Mouse (Mus musculus): ENCODE measurements around the gene Stmn3. TPM values are rescaled to one million over a fixed set of nuclear protein-coding genes. Genes with fewer than 3 reads are reported as not detected.

Gene Stmn3
- total RNA-seq (2012; rRNA removed): not detected in 2 replicates
- polyA plus RNA-seq (2012; ENCODE audit: insufficient read depth in 1 of 2, insufficient read length in 2 of 2, low read depth in 1 of 2, low replicate concordance in 2 of 2, missing spikeins in 1 of 2): not detected

DNA sequence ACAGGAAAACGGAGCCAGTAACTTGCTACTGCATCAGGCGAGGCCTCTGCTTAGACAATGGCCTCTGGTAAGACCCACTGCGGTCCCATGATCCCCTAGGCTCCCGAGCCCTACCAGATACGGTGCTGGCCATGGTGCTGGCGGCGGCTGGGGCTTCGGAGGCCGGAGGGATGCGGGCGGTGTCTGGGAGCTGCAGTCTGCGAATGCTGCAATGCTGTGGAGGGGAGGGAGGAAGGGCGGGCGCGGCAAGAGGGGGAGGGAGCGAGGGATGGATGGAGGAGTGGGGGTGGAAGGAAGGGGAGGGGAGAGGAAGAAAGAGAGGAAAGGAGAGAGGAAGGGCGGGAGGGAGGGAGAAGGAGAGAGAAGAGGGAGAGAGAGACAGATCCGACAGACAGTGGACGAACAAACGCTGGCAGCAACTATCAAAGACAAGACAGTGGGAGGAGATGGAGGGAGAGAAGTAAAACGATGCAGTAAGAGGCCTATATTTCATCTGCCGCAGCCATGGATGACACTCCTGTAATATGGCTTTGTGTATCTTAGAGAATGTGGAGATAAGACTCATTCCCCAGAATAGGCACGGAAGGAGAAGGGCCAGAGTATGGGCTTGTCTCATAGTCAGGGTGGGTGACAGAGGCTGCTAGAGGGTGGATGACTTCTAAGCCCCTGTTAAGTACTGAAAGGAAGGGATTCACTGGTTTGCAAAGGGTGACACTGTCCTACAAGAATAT is at the start of gene Stmn3:
TSS of gene Stmn3 (minus strand) at position 421 of the 731 bp plus-strand sequence.
- H3K27me3 ChIP-seq (ENCODE audit: control insufficient read depth in 1 of 2, insufficient read depth in 2 of 2, low read length in 2 of 2): peaks cover 0 to 2% of the 10 kb centered on the region in 2 experiments; a peak in 1 of 4 replicates
- H3K9ac ChIP-seq (ENCODE audit: control insufficient read depth, low read depth, low read length, poor library complexity, severe bottlenecking): no peak within 1 kb of the TSS
- 0 out of 4 replicates have a peak, but pooled peaks cover 0 to 3% of the 10 kb centered on the region in 2 experiments for H3K36me3 ChIP-seq (ENCODE audit: control insufficient read depth in 1 of 2, insufficient read depth in 2 of 2, low read length in 2 of 2)
- no peak within 1 kb of the TSS for H3K4me3 ChIP-seq (ENCODE audit: control insufficient read depth in 1 of 2, insufficient read depth in 1 of 2, low read depth in 2 of 2, low read length in 2 of 2)
- no peaks in the 10 kb centered on the region for H3K9me3 ChIP-seq (replicated peaks; ENCODE audit: insufficient read depth, low read length)
- peaks cover 0 to 5% of the 10 kb centered on the region in 2 experiments; a peak in 2 of 4 replicates for H3K4me1 ChIP-seq (ENCODE audit: control insufficient read depth in 1 of 2, insufficient read depth in 2 of 2, low read length in 2 of 2)
- no peaks in the 10 kb centered on the region for H3K79me2 ChIP-seq (ENCODE audit: control insufficient read depth, insufficient read depth, low read length, poor library complexity)
- no peak for TF ChIP-seq GATA1 (IDR thresholded peaks at IDR 0.05; ENCODE audit: low read depth, low read length)
- TF ChIP-seq RAD21 (IDR thresholded peaks at IDR 0.05; ENCODE audit: low read depth, low read length): no peak
- TF ChIP-seq BHLHE40 (IDR thresholded peaks at IDR 0.05; ENCODE audit: borderline replicate concordance, low read depth, low read length): no peak
- TF ChIP-seq NRF1 (IDR thresholded peaks at IDR 0.05; ENCODE audit: insufficient read depth, low read depth, low read length, poor library complexity, severe bottlenecking): no peak
- no peak for TF ChIP-seq MYC (IDR thresholded peaks at IDR 0.05; ENCODE audit: low read depth, low read length)
- TF ChIP-seq HCFC1 (IDR thresholded peaks at IDR 0.05; ENCODE audit: low read depth, low read length): no peak
- no peak for TF ChIP-seq MYB (IDR thresholded peaks at IDR 0.05; ENCODE audit: low read depth, low read length)
- TF ChIP-seq POLR2AphosphoS2 (IDR thresholded peaks at IDR 0.05; ENCODE audit: low read length): no peak
- TF ChIP-seq SMC3 (IDR thresholded peaks at IDR 0.05; ENCODE audit: low read depth, low read length): no peak
- no peak for TF ChIP-seq KAT2A (conservative IDR thresholded peaks at IDR 0.05; ENCODE audit: low read depth, low read length)
- no peak for TF ChIP-seq ELF1 (IDR thresholded peaks at IDR 0.05; ENCODE audit: low read depth, low read length)
- no peak for TF ChIP-seq NELFE (IDR thresholded peaks at IDR 0.05; ENCODE audit: low read depth, low read length)
- TF ChIP-seq EP300 (IDR thresholded peaks at IDR 0.05; ENCODE audit: low read depth in 1 of 2, low read length in 2 of 2): no peak
- no peak for TF ChIP-seq UBTF (IDR thresholded peaks at IDR 0.05; ENCODE audit: borderline replicate concordance, insufficient read depth, low read depth, low read length)
- TF ChIP-seq ZC3H11A (IDR thresholded peaks at IDR 0.05; ENCODE audit: low read depth, low read length): no peak
- H3K27ac ChIP-seq (ENCODE audit: control insufficient read depth, low read depth, low read length): no peak within 1 kb of the TSS
- no peak for DNase-seq (ENCODE audit: low read depth, low spot score)

DNA sequence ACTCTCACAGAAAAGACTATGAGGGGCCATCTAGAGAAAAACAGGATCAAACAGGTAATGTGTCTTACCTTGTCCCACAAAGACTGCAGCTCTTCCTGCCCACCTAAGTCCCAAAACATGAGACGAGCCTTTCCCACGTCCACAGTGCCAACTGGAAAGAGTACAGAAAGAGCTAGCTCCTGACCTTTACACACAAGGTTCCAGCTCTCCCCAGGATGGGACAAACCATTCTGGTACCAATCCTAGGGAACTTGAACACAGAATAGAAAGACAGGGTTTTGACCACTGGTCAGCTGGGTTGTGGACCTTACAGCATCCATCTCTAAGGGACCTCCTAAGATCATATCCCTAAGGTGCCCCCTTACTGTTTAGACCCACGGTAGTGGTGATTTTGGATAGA is 49.6 kb upstream of the Stmn3 start:
- DNase-seq (ENCODE audit: low read depth, low spot score): no peak
- peak overlapping the region; percentile 88 to 98 for H3K4me3 ChIP-seq (ENCODE audit: control insufficient read depth in 1 of 2, insufficient read depth in 1 of 2, low read depth in 2 of 2, low read length in 2 of 2)
- H3K4me1 ChIP-seq (ENCODE audit: control insufficient read depth in 1 of 2, insufficient read depth in 2 of 2, low read length in 2 of 2): peaks cover 5 to 13% of the 10 kb centered on the region in 2 experiments
- peaks cover 13 to 20% of the 10 kb centered on the region in 2 experiments for H3K36me3 ChIP-seq (ENCODE audit: control insufficient read depth in 1 of 2, insufficient read depth in 2 of 2, low read length in 2 of 2)
- no peak overlapping the region for H3K27ac ChIP-seq (ENCODE audit: control insufficient read depth, low read depth, low read length)
- peak overlapping the region; percentile 98 for H3K9ac ChIP-seq (ENCODE audit: control insufficient read depth, low read depth, low read length, poor library complexity, severe bottlenecking)
- no peaks in the 10 kb centered on the region for H3K27me3 ChIP-seq (ENCODE audit: control insufficient read depth in 1 of 2, insufficient read depth in 2 of 2, low read length in 2 of 2)
- peaks cover 45% of the 10 kb centered on the region for H3K79me2 ChIP-seq (ENCODE audit: control insufficient read depth, insufficient read depth, low read length, poor library complexity)
- no peaks in the 10 kb centered on the region for H3K9me3 ChIP-seq (replicated peaks; ENCODE audit: insufficient read depth, low read length)
- TF ChIP-seq MAZ (IDR thresholded peaks at IDR 0.05; ENCODE audit: low read depth, low read length) (no peak), E2F4 (IDR thresholded peaks at IDR 0.05; ENCODE audit: borderline replicate concordance, low read depth, low read length) (no peak), UBTF (IDR thresholded peaks at IDR 0.05; ENCODE audit: borderline replicate concordance, insufficient read depth, low read depth, low read length) (no peak), MYB (IDR thresholded peaks at IDR 0.05; ENCODE audit: low read depth, low read length) (no peak), ELF1 (IDR thresholded peaks at IDR 0.05; ENCODE audit: low read depth, low read length) (no peak)

Measured in MEL (cell line).